22 mouse cellular contexts compared by ENCODE assay signal in genomic region chr7:130930401-130930800, GRCm38 (mm10). TPM values are rescaled to one million over a fixed set of nuclear protein-coding genes. Genes with fewer than 3 reads are reported as not detected.
DNase-seq lines count a peak whose midpoint lies in the region; ATAC-seq and TF ChIP-seq lines count a peak whose summit lies in the region.
"Had no signal": no experiment of that assay in that cellular context is flagged by ENCODE, and none has a peak within 500 bp of the region (broad histone marks: within the 10 kb centered on the region; RNA-seq: fewer than 3 reads in every experiment).

No protein-coding gene starts in this region.

- H3K36me3 ChIP-seq in forebrain, postnatal 0 days (ENCODE audit: insufficient read depth), result no peaks in the 10 kb centered on the region
- no peaks in the 10 kb centered on the region for H3K36me3 ChIP-seq in forebrain, embryonic 10.5 days (replicated peaks)
- H3K36me3 ChIP-seq: heart, embryonic 13.5 days; intestine, embryonic 15.5 days; liver, embryonic 13.5 days; stomach, embryonic 15.5 days had no signal

- no peak overlapping the region for H3K27ac ChIP-seq in forebrain, postnatal 0 days (ENCODE audit: low read depth, low read length)
- no peak overlapping the region for H3K27ac ChIP-seq in forebrain, embryonic 10.5 days
- no peak overlapping the region for H3K27ac ChIP-seq in left cerebral cortex, adult 2 months
- H3K27ac ChIP-seq: heart, embryonic 13.5 days; hindbrain, embryonic 14.5 days; intestine, embryonic 15.5 days; liver, embryonic 13.5 days; stomach, embryonic 15.5 days had no signal

- WGBS in forebrain, postnatal 0 days, result 69% methylated on average over 3 of the region's 3 CpGs
- WGBS in forebrain, embryonic 10.5 days, result 70% methylated on average over 3 of the region's 3 CpGs

- peak; percentile 7; the same call in 1 of the 2 replicates for TF ChIP-seq CTCF in forebrain, postnatal 0 days (IDR thresholded peaks at IDR 0.05; ENCODE audit: low read depth)
- peak; percentile 35 for TF ChIP-seq CTCF in left cerebral cortex, adult 2 months (IDR thresholded peaks at IDR 0.05)

- no peak overlapping the region for H3K9ac ChIP-seq in forebrain, postnatal 0 days
- H3K9ac ChIP-seq: heart, embryonic 13.5 days; hindbrain, embryonic 14.5 days; intestine, embryonic 15.5 days; liver, embryonic 13.5 days; stomach, embryonic 15.5 days had no signal

- no peak overlapping the region for H3K4me3 ChIP-seq in forebrain, postnatal 0 days (ENCODE audit: low read depth, low read length)
- no peak overlapping the region for H3K4me3 ChIP-seq in forebrain, embryonic 10.5 days
- H3K4me3 ChIP-seq in left cerebral cortex, adult 2 months, result no peak overlapping the region
- H3K4me3 ChIP-seq: heart, embryonic 13.5 days; intestine, embryonic 15.5 days; liver, embryonic 13.5 days; stomach, embryonic 15.5 days had no signal

- H3K27me3 ChIP-seq in forebrain, postnatal 0 days (ENCODE audit: insufficient read depth, low read length), result peaks cover 10% of the 10 kb centered on the region
- H3K27me3 ChIP-seq in forebrain, embryonic 10.5 days (ENCODE audit: poor library complexity, severe bottlenecking), result peaks cover 34% of the 10 kb centered on the region

- H3K4me2 ChIP-seq in forebrain, postnatal 0 days (ENCODE audit: low read depth), result no peak overlapping the region
- H3K4me2 ChIP-seq: heart, embryonic 13.5 days; hindbrain, embryonic 14.5 days; intestine, embryonic 15.5 days; liver, embryonic 13.5 days; stomach, embryonic 15.5 days had no signal

- intact Hi-C loops in left cerebral cortex, adult 2 months (cut with DNase I), result no loop called here
- intact Hi-C loops in left cerebral cortex, postnatal 10 days (cut with DNase I), result no loop called here

- ATAC-seq in forebrain, postnatal 0 days, result no peak
- ATAC-seq: forebrain, embryonic 14.5 days; intestine, embryonic 15.5 days; midbrain, embryonic 16.5 days had no signal

- peaks cover 4% of the 10 kb centered on the region for H3K4me1 ChIP-seq in forebrain, postnatal 0 days (ENCODE audit: insufficient read depth)
- H3K4me1 ChIP-seq in forebrain, embryonic 10.5 days, result peaks cover 4% of the 10 kb centered on the region
- H3K4me1 ChIP-seq: stomach, embryonic 15.5 days had no signal

- no peak for DNase-seq in forebrain, postnatal 0 days
- no peak for DNase-seq in forebrain, embryonic 10.5 days (ENCODE audit: extremely low spot score, low spot score)
- DNase-seq in left cerebral cortex, adult 2 months (ENCODE audit: extremely low spot score in 1 of 2, low spot score in 2 of 2), result no peak
- no peak for DNase-seq in left cerebral cortex, postnatal 10 days (ENCODE audit: extremely low spot score in 1 of 2, low spot score in 2 of 2)
- DNase-seq in A20 (ENCODE audit: low read depth, low spot score), result peak; percentile 41
- DNase-seq in induced T-regulatory cell, adult 2 months (ENCODE audit: low read depth), result peak; percentile 39
- DNase-seq in kidney, postnatal 10 days, result no peak
- DNase-seq: adrenal gland, adult 8-10 months; cerebellum, adult 8-10 months; kidney, postnatal 14 days; layer of hippocampus, adult 9-11 months; liver, embryonic 13.5 days; right cerebral cortex, postnatal 25 days had no signal

- no peaks in the 10 kb centered on the region for H3K9me3 ChIP-seq in forebrain, postnatal 0 days (ENCODE audit: low read length)
- H3K9me3 ChIP-seq in forebrain, embryonic 10.5 days, result peaks cover 3% of the 10 kb centered on the region; the same call in 1 of the 2 replicates
- H3K9me3 ChIP-seq: heart, embryonic 13.5 days; intestine, embryonic 15.5 days; liver, embryonic 13.5 days; stomach, embryonic 15.5 days had no signal

RNA-seq across cellular contexts. Expression of gene Htra1, which starts 5.5 kb away (rescaled TPM):
- 30.4 and 36.2 TPM in 2 replicates for total RNA-seq in forebrain, postnatal 0 days (2014; rRNA removed)
- 31.7 and 37.3 TPM in 2 replicates for polyA plus RNA-seq in forebrain, postnatal 0 days (2015; fragmentation: Nextera tagmentation; extraction: Ambion mirVana)
- polyA plus RNA-seq in forebrain, embryonic 10.5 days (2016; fragmentation: Nextera tagmentation; extraction: Ambion mirVana), result 1.4 and 2.1 TPM in 2 replicates
- total RNA-seq in left cerebral cortex, adult 2 months (2021), result 100 to 1,000 TPM; 200 to 236 TPM
- total RNA-seq in left cerebral cortex, postnatal 10 days (2021), result 100 to 1,000 TPM; 139 to 187 TPM
- total RNA-seq: common myeloid progenitor, adult 5-6 weeks; megakaryocyte-erythroid progenitor cell, adult 5-6 weeks; neutrophil, adult 5-6 weeks had no signal

Comparison
In these comparisons a context has a peak if more than half of its experiments do, and no peak if none do; other contexts are left out.
1. DNase-seq: peak in A20 (single experiment) and induced T-regulatory cell, adult 2 months (single experiment); none in forebrain, postnatal 0 days (single experiment), forebrain, embryonic 10.5 days (single experiment), left cerebral cortex, adult 2 months (0 of 2), left cerebral cortex, postnatal 10 days (0 of 2) and kidney, postnatal 10 days (single experiment).